Mouse (Mus musculus) kidney, adult 11 months (tissue): Measurements from ENCODE around the gene Qrich1.

Source experiments
- DNase-seq: peaks from one replicate; pipeline ENCODE4 v3.0.0; 2022

Gene Qrich1

DNA sequence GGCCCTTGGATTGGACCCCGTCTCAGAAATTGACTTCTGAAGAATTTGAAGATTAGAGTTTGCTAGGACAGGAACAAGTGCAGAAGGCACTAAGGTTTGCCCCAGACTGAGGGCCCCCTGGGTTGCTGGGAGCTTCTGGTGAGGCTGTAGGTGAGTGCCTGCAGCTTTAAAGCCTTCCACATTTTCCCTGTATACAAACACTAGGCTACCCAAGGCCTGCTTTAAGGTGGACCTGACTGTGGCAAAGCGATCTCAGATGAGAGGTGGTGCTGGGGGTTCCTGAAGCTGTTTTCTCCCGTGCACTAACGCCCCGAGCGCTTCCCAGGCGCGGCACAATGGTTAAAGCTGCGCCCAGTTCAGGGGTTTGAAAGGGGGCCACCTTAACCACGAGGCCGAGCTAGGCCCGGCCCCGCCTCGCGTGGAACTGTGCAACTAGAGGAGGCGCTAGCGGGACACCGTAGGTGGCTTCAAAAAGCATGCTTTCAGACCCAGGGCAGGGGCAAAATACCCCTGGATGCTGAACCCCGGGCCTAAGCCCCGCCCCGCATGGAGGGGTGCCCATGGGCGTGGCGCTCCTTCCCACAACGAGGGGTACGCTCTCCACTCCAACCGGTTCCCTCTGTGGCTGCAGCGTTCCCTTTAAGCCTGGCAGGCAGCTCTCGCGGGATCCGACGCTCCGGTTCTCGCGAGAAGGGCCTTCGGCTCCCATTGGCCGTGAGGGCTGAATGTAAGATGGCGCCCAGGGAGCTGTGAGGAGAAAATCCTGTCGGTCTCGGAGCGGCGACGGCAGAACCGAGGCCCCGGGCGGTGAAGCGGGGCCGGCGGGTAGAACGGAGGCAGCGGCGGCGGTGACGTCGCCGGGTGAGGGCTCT lies at the start of gene Qrich1:
Qrich1 (plus strand) TSS at position 427 of the 872 bp plus-strand sequence.
- DNase-seq = peak; percentile 96

DNA sequence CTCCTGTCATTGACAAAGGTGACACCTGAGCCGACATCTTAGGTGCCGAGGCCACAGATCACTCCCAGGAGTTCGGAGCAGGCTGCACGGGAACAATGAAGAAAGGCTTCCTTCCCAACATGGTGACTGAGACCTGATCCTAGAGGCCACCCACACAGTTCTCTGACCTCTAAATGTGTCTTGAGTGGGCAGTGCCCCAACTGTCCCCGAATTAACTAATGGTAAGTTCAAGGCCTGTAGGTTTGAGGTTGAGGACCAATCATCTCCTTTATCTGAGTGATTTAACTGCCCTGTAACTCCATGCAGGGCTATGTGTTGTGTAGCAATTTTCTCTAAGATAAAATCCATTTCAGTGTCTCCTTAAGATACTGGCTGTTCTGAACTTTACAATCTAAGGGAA lies 47.2 kb upstream of the Qrich1 start:
- DNase-seq = no peak

DNA sequence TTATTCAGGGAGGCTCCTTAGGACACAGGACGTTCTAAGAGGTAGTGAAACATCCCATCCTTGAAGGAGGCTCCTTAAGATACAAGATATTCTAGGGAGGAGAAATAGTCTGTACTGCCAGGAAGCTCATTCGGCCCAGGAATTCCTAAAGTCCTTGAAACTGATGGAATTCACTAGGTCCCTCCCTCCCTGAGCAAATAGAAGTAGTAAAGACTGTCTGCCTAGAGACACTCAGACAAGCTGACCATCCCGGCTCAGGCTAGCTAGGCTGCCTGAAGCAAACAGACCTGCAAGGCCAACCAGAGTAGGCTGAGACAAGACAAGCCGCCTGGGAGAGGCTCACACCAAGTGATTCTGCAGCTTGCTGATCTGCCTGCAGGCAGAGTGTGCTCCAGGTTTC lies 46.8 kb upstream of the Qrich1 start:
- DNase-seq = no peak

DNA sequence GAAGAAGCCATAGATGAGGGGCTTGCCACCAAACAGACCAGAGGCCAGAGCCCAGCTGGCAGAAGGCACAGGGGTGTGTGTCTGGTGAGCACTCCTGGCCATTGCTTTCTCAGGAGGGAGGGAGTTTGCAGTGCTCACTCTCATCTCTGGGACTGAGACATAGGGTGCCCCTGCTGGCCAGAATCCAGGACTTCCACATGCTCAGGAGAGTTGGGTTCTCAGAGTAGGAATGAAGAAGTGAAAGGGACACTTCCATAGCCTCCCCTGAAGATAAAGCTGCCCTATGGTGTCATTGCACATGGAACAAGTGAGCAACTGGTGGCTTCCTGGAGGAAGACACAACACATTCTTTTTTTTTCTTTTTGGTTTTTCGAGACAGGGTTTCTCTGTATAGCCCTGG lies 42.1 kb upstream of the Qrich1 start:
- DNase-seq = no peak

DNA sequence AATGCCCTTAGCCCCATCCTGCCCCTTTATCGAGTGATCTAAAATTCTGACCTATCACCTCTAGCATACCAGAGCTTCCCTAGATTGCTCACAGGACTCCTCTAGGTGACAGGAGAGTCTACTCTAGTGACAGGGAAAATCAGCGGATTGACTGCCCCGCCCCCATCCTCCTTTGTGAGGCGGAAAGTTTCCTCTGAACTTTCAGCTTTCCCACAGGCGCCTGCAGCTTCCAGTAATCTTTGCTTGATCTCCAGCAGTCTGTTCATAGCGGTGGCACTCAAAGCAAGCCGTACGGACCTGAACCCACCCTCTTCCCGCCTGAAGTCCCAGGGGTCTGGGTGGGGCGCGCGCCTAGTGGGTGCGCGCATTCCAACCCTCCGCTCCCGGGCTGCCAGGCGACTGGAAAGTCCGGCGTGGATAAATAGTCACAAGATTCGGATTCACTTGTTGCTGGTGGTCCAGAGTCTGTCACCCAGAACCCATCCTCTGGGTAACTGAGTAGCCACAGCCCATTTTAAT lies 37.9 kb upstream of the Qrich1 start:
- DNase-seq = peak; percentile 83

DNA sequence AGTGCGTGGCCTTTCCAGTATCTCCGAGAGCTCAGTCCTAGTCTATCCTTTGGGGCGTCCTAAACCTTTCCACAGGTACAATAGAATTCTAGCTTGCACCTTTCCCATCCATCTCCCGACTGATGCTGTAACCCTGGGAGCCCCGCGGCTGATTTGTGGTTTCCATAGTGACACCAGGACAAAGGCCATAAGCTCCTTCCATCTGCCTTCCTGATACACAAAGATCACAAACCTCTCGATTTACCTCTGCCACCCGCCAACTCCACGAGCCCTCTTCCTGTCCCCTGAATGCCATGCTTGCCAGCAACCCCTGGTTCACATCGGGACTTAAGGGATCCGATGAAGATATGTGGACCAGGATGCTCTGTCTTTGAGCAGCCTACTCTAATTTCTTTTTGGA lies 37.4 kb upstream of the Qrich1 start:
- DNase-seq = peak; percentile 3

DNA sequence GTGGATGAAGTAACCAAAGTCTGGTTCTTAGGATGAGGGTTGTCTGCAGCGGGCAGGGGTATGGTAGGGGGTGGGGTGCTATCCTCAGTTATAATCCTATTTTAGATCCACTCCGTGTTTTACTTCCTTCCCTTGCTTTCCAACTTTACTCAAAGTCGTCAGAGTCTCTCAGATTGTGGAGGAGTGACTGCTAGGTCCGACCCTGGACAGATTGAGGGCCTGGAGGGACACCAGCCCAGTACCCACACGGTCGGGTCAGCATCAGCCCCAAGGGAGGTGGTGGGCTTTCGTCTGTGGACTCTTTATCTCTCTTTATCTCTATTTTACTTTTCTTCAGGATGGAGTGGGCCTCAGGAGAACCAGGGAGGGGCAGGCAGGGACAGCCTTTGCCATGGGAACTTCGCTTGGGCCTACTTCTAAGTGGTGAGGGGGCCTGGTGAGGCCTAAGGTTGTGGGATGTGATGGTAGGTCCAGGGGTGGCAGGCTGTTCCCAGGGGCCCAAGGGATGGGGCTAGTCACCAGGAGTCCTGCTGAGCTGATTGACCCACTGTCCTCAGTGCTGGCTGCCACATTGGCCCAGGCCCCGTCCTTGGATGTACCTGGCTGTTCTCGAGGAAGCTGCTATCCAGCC lies 36.8 kb upstream of the Qrich1 start, which contains the start of gene Lamb2:
Lamb2 (plus strand) TSS at position 16 of the 631 bp plus-strand sequence.
- no peak for DNase-seq

DNA sequence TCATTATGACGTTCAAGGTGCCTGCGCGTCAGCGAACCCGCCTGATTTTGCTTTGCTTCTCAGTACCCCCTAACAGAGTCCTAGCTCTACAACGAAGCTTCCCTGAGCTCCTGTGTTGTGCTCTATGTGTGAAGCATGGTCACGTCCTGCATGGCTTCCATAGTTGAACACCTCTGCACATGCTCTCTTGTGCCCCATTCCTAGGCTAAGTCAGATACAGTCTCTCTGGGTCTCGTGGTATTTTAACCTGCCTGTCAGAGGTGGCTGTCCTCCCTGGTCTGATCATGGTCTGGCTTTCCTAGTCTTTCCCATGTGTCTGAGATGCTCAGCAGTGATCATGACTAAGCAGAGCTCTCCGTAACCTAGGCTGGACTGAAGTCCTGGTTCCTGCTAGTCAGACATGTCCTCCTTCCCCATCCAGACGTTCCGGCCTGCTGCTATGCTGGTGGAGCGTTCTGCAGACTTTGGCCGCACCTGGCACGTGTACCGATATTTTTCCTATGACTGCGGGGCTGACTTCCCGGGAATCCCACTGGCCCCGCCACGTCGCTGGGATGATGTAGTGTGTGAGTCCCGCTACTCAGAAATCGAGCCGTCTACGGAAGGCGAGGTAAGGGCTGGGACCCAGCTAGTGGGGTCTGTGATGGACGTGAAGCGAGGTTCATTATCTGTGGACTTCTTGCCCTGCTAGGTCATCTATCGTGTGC lies 35.6 kb upstream of the Qrich1 start:
- no peak for DNase-seq

DNA sequence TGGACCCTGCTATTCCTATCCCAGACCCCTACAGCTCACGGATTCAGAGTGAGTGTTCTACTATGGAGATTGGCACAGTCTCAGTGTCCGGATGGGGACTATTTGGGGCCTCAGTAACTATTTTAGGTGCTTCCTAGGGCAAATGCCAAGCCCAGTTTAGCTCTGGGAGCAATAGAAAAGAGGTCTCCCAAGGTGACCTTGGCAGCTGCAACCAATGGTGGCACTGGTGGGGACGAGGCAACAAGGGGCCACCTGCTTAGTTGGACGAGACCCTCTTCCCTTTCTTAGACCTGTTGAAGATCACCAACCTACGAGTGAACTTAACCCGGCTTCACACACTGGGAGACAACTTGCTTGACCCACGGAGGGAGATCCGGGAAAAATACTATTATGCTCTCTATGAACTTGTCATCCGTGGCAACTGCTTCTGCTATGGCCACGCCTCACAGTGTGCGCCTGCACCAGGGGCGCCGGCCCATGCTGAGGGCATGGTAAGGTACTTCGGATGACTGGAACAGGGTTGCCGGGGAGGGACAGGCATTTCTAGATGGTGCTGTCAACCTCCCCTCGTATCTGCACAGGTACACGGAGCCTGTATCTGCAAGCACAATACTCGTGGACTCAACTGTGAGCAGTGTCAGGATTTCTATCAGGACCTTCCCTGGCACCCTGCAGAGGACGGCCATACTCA lies 34.9 kb upstream of the Qrich1 start:
- no peak for DNase-seq

DNA sequence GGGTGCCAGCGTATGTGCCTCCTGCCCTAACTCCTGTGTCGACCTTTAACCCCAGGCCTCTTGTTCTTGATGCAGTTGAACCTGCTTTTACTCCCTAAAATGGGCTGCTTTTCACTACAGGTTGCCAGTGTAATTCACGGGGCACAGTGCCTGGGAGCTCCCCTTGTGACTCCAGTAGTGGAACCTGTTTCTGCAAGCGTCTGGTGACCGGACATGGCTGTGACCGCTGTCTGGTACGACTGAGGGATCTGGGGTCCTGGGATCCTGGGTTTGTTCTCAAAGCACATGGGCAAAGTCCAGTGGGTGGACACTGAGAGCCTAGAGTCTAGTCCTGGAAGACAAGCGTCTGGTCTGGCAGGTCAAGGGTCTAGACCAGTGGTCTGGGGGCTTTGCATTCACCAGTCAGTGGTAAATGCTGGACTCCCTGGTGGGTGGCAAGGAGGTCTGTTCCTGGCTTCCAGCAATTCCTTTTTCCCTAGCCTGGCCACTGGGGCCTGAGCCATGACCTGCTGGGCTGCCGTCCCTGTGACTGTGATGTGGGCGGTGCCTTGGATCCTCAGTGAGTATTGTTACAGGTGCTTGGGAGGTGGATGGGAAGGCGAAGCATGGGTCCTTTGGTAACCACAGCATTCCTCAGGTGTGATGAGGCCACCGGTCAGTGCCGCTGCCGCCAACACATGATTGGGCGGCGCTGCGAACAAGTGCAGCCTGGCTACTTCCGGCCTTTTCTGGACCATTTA lies 33.4 kb upstream of the Qrich1 start:
- DNase-seq = no peak

DNA sequence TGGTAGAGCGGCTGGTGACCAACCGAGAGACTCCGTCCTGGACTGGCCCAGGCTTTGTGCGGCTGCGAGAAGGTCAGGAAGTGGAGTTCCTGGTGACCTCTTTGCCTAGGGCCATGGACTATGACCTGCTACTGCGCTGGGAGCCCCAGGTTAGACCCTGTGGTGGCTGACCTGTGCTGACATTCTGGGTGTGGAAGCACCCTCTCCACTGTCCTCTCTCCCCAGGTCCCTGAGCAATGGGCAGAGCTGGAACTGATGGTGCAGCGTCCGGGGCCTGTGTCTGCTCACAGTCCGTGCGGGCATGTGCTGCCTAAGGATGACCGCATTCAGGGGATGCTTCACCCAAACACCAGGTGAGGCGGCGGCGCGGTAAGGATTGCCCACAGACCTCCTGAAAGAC lies 32.6 kb upstream of the Qrich1 start:
- DNase-seq = no peak

DNA sequence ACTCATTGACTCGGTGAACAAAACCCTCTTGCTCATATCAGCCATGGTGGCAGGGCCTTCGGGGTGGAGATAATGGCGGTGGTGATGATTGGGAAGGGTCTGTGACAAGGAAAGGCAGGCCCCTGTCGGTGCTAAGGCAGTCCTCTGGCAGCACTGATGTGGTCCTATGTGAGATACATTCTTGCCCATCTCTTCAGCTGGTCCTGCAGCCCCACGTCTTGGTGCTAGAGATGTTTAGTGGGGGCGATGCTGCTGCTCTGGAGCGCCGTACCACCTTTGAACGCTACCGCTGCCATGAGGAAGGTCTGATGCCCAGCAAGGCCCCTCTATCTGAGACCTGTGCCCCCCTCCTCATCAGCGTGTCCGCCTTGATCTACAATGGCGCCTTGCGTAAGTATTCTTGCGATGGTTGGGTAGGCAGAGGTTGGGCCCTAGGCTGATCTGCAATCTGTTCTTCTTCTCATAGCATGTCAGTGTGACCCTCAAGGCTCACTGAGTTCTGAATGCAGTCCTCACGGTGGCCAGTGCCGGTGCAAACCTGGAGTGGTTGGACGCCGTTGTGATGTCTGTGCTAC lies 31.2 kb upstream of the Qrich1 start:
- no peak for DNase-seq

DNA sequence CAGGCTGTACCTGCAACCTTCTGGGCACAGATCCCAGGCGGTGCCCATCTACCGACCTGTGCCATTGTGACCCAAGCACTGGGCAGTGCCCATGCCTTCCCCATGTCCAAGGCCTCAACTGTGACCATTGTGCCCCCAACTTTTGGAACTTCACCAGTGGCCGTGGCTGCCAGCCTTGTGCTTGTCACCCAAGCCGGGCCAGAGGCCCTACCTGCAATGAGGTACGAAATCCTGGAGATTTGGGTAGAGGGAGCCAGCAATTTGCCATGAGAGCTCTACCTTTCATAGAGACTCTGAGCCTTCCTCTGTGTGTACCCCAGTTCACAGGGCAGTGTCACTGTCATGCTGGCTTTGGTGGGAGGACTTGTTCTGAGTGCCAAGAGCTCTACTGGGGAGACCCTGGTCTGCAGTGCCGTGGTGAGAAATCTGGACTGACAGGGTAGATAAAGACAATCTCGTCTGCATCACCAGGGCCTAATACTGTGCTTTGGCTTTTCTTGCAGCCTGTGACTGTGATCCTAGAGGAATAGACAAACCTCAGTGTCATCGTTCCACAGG lies 29.6 kb upstream of the Qrich1 start:
- DNase-seq = no peak

DNA sequence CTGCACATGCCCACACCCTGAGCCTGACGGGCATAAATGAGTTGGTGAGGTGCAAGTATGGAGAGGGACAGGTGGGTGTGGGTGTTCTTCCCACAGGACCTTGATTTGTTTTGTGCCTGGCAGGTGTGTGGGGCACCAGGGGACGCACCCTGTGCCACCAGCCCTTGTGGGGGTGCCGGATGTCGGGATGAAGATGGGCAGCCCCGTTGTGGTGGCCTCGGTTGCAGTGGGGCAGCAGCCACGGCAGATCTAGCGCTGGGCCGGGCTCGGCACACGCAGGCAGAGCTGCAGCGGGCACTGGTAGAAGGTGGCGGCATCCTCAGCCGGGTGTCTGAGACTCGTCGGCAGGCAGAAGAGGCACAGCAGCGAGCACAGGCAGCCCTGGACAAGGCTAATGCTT lies 28.2 kb upstream of the Qrich1 start:
- no peak for DNase-seq

DNA sequence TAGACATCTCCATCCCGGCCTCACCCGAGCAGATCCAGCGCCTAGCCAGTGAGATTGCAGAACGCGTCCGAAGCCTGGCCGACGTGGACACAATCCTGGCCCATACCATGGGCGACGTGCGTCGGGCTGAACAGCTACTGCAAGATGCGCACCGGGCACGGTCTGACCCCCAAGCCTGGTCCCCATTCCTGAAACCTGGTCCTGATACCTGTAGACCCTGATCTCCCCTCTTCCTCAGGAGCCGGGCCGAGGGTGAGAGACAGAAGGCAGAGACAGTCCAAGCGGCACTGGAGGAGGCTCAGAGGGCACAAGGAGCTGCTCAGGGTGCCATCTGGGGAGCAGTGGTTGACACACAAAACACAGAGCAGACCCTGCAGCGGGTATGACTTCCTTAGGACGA lies 27.4 kb upstream of the Qrich1 start:
- DNase-seq = peak; percentile 5

DNA sequence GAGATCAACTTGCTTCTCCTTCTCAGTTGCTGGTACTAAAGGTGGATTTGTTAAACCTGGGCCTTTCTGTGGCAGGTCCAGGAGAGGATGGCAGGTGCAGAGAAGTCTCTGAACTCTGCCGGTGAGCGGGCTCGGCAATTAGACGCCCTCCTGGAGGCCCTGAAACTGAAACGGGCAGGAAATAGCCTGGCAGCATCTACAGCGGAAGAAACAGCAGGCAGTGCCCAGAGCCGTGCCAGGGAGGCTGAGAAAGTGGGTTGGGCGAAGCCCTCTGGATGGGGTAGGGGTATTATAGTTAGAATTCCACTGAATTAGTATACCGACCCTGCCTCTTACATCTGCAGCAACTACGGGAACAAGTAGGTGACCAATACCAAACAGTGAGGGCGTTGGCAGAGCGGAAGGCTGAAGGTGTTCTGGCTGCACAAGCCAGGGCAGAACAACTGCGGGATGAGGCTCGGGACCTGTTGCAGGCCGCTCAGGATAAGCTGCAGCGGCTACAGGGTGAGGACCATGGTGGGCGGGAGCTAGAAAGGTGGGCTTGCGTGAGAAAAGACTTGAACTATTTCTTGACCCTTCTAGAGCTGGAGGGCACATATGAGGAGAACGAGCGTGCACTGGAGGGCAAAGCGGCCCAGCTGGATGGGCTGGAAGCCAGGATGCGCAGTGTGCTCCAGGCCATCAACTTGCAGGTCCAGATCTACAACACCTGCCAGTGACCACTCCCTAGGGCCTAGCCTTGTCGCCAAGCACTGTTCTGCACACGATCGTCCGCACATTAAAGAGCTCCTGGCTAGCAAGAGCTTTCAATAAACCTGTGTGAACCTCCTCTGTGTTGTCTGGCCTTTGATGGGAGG lies 26.7 kb upstream of the Qrich1 start:
- DNase-seq = no peak

DNA sequence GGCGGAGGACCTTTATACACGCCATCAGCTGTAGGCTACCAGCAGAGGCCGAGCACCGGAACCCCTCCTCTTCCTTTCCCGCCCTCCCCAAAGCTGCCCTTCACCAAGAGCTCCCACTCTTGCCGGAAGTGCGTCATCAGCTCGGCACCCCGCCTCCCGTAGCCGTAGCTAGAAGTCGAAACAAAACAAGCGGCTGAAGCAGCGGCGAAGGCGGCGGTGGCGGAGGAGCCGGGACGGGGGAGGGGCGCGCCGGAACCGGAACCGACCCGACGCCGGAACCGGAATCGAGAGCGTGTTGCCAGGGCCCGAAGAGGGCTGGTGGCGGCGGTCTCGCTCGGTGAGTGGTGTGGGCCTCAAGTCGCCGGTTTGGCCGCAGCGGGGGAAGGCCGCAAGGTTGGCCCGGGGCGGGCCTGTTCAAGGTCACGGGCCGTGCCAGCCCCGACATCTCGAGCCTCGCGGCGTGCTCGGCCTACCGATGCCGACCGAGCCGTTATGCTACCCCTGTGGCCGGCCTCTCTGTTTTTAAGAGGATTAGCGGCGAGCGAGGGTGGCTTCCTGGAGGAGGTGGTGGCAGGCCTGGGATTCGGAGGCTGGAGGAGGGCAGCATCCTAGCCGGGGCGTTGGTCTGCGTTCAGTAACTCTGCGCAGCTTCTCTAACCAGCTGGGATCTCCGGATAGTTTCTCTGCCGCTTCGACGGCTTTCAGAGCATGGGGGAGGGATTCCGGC lies 25.9 kb upstream of the Qrich1 start, which contains the start of gene Usp19:
Usp19 (plus strand) TSS at position 44 of the 727 bp plus-strand sequence.
- peak; percentile 98 for DNase-seq

DNA sequence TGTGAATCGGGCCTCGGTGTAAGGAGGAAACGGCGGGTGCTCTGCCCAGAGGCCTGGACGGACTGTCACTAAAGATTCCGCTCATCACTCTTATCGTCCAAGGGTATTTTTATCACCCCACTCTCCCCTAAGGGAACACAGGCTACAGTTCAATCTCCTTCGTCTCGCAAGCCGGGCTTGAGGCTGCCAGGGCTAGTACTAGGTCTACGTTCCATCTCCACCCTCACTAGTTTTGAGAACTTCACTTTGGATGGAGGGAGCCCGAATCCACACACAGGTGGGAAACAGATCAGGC lies 25.4 kb upstream of the Qrich1 start:
- DNase-seq = no peak

DNA sequence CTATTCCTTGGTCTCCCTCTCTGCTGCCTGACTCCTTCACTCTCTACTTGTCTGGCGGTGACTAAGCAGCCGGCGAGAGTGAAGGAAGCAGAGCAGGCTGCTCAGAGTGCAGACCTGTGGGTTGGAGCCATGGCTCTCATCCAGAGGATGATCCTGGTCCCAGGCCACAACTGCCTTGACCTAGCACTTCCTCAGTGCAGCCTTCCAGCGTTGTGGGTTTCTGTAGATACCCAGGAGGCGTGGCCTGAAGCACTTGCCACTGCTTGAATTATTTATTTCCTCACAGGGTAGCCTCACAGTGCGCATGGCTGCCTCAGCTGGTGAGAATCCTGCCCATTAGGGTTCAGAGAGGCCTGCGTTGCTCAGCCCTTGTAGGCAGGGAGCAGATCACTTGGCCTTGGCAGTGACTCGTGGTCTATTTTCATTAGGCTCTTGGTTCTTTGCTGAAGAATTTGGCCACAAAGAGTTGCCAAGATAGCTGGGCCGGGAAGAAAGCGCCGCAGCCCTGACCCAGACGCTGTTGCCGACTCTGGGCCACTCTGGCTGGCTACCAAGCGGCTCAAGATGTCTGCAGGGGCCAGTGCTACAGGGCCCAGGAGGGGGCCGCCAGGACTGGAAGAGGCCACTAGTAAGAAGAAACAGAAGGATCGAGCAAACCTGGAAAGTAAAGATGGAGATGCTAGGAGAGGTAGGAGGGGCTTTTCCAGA lies 24.4 kb upstream of the Qrich1 start:
- no peak for DNase-seq
